Mouse (Mus musculus): Measurements from ENCODE around the gene Sec23a.

DNA sequence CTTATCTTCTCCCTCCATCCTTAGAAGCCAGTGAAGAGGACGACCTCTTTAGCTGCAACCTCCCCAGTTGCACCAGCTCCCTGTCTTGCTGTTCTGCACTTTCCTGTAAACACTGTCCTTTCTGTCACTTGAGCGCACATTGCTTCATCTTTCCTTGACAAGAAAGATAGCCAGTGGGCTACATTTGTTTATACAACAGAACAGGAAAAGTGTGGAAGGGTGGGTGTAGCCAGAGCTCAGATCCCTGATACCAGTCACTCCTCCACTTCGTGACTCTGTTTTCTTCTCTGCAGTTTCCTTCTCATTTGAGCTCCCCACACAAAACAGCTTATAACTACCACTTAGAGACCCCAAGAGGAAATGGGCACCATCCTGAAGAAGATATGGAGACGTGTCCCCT lies 77.2 kb downstream of the Sec23a start:
- no peak for TF ChIP-seq CTCF (IDR thresholded peaks at IDR 0.05; ENCODE audit: low read depth)
- TF ChIP-seq EP300 (IDR thresholded peaks at IDR 0.05; ENCODE audit: low read depth): no peak
